Mouse (Mus musculus) gastrocnemius, postnatal 36 days (tissue): Measurements from ENCODE around the gene Ehf. TPM values are rescaled to one million over a fixed set of nuclear protein-coding genes. Genes with fewer than 3 reads are reported as not detected.

Experiments used
- DNase-seq, 2 experiments: peaks; one replicate each; pipeline ENCODE4 v3.0.0; 2022
- intact Hi-C: fragments of 180-260 bp; cut with DNase I; formaldehyde crosslinking; loops from one replicate; pipeline ENCODE4 v1.15.1; 2025
- total RNA-seq, 2 experiments: library from RNA; stranded (reverse); gene quantifications; 2 replicates each; pipeline ENCODE4 v1.2.3; 2021

Ehf gene
- total RNA-seq, 2 experiments from 2014 or later, result 0.22 TPM; not detected in 1

GRCm38 (mm10) chr2:103298711-103299463 lies 4.2 kb downstream of the Ehf start:
- intact Hi-C loops, result no loop called here
- no peak for DNase-seq

- intact Hi-C loops, result no loop called here
- no peak for DNase-seq
Observed at GRCm38 (mm10) chr2:103294526-103294925, 8.6 kb downstream of the Ehf start.

- DNase-seq, result no peak
- intact Hi-C loops, result no loop called here
Observed at GRCm38 (mm10) chr2:103293751-103294150, 9.3 kb downstream of the Ehf start.

DNA sequence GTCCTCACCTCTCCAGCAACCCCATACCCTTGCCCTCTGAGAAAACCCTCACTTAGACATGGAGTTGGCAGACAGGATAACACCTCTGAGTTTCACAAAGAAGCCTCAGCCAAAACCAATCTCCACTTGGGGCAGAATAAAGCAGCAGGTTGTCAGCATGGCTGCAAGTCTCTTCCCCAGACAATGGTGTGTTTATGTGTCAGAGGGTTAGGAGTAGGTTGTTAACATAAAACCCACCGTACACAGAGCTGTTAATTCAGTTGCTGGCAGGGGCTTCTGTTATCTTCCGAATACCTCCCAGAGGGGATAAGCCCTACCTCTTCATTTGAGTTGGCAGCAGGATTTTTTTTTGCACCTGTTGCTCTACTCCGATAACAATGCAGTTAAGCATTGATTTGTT lies 9.9 kb downstream of the Ehf start:
- intact Hi-C loops, result no loop called here

GRCm38 (mm10) chr2:103290705-103291269 lies 12.3 kb downstream of the Ehf start:
- DNase-seq, result no peak
- intact Hi-C loops, result no loop called here

More for the DNA sequence above, 9.9 kb downstream of the Ehf start:
- DNase-seq, result no peak

DNA sequence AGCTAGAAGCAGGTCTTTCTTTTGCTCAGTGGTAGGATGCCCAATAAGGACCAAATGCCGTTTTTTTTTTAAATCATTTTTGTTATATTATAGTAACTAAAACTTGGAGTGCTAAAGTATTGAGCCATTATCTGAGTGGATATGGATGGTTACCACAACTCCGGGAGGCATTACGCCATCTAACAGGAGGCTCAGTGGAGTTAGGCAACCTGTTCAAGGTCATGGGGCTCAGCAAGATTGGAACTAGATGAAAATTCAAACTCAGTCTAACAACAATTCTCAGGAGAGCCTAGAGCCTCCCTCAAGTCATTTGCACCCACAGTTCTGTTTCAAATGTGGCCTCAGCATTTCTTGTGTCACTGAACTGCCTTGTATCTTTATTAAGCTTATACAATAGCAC lies 12.9 kb downstream of the Ehf start:
- intact Hi-C loops, result no loop called here
- no peak for DNase-seq

DNA sequence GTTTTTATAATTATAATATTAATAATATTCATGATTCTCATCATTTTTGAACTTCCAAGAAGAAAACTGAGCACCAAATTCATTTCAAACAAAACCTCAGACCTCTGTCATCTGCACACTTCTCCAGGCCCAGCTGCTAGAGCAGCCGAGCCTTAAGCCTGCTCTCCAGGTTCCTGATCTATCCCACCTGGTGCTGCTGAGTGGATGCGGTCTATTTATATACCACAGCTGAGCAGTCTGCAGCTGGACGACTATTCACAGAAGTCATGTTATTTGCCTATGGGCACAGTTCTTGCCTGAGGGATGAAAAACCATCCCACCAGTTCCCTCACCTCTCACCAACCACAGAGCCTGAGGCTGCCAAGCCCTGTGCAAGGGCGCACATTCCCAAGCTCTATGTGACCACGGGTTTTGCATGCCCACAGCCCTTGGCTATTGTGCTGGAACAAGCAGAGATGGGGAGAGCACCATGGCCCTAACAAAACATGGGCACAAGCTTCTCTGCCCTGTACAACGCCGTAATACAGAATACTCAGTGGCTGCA lies 13.6 kb downstream of the Ehf start:
- intact Hi-C loops, result no loop called here

DNA sequence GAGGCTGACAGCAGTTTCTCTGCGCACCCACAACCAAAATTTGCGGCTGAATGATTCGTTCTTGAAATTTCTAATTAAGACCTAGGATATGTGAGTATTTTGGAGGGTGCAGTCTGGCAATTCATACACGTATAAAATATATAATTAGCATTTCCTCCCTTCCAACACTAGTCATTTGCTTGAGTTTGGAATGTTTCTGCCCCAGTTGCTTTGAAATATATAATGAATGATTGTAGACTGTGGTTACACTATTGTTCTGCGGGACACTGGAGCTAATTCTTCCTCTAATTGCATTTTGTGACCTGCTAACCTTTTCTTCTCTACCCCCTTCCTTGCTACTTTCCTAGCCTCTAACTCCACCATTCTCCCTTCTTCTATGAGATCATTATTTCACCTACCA lies 15.4 kb downstream of the Ehf start:
- intact Hi-C loops, result no loop called here
- no peak for DNase-seq

More for the DNA sequence above, 13.6 kb downstream of the Ehf start:
- DNase-seq, result no peak

DNA sequence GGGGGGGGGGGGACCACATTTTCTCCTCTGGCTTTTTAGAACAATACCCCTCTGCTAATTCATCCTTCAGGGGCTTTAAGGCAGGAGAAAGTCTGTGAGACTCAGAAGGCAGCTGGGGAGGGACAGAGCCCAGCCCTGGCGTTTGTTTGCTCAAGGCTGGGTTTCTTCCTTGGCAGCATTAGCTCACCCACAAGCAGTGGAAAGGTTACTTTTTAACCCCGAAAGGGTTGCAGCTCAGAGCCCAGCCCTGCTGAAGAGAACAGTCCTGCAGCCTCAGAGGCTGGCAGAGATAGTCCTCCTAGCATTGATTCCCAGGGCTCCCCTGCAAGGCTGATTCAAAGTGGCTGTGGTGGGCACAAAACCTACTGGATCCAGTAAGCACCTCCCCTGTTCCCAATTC lies 17.5 kb downstream of the Ehf start:
- intact Hi-C loops, result no loop called here
- no peak for DNase-seq

GRCm38 (mm10) chr2:103283730-103284129 lies 19.3 kb downstream of the Ehf start:
- intact Hi-C loops, result no loop called here
- no peak for DNase-seq

- intact Hi-C loops, result no loop called here
- no peak for DNase-seq
Observed at GRCm38 (mm10) chr2:103282184-103282750, 20.8 kb downstream of the Ehf start.

- intact Hi-C loops, result no loop called here
- no peak for DNase-seq
Observed at GRCm38 (mm10) chr2:103279927-103280326, 23.2 kb downstream of the Ehf start.

DNA sequence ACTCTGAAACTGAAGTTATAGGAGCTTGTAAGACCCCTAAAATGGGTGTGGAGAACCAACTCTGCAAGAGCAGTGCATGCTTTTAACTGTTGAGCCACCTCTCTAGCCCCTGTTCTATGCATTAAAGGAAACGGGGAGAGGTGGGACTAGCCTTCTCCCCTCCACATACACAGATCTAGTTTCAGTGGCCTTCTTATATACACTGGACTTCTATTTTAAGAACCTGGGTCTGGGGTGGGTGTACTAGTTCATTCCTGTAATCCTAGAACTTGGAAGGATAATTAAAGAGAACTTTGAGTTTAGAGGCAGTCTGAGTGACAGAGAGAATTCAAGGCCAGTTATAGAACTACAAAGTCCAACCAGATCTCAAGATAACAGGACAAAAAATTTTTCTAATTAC lies 24.6 kb downstream of the Ehf start:
- no peak for DNase-seq
- intact Hi-C loops, result no loop called here

GRCm38 (mm10) chr2:103277794-103278193 lies 25.3 kb downstream of the Ehf start:
- intact Hi-C loops, result no loop called here
- no peak for DNase-seq

GRCm38 (mm10) chr2:103275316-103275960 lies 27.6 kb downstream of the Ehf start:
- no peak for DNase-seq
- intact Hi-C loops, result no loop called here

GRCm38 (mm10) chr2:103274803-103275202 lies 28.3 kb downstream of the Ehf start:
- no peak for DNase-seq
- intact Hi-C loops, result no loop called here

GRCm38 (mm10) chr2:103274270-103274669 lies 28.8 kb downstream of the Ehf start:
- intact Hi-C loops, result no loop called here
- no peak for DNase-seq

GRCm38 (mm10) chr2:103271481-103271880 lies 31.6 kb downstream of the Ehf start:
- intact Hi-C loops, result no loop called here
- DNase-seq, result no peak

DNA sequence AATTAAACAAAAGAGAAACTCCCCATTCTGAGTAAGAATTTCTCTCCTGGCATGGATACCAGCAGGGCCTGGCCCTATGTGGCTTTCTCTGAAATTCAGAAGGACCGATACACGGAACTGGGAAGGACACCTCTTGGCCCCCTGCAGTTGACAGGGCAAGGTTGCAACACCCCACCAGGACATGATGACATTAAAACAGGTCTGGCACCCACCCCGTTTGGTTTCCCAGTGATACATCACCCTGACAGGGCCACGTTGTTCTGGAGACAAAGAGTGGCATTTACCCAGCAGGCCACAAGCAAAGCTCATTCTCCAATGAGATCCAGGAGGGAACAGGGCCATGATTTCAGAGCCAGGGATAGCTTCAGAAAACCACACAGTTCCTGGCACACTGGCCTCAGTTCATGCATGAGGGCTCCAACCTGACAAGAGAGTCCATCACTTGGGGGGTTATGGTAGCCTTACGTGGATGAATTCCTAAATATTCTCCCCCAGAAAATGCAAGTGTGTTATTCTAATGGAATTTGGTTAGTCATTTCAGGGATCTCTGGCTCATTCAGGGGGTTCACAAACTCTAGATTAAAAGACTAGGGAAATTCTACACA lies 32.4 kb downstream of the Ehf start:
- intact Hi-C loops, result no loop called here
- no peak for DNase-seq

GRCm38 (mm10) chr2:103239086-103239485 lies 64.0 kb downstream of the Ehf start:
- intact Hi-C loops, result no loop called here
- DNase-seq, result no peak

- DNase-seq, result no peak
- intact Hi-C loops, result no loop called here
Observed at GRCm38 (mm10) chr2:103226781-103227180, 76.3 kb downstream of the Ehf start.
